Mouse (Mus musculus) embryonic facial prominence, embryonic 11.5 days (tissue): ENCODE data around the gene Tanc1. TPM values are rescaled to one million over a fixed set of nuclear protein-coding genes. Genes with fewer than 3 reads are reported as not detected.
"Not testable (repeated sequence)": the region's sequence is repeated elsewhere in the genome, so short reads cannot be mapped to it uniquely, and the experiment has no call there.

Source experiments
- ATAC-seq: fragments of 200-750 bp; cut with Nextera tagmentation; replicated peaks from 2 replicates; pipeline ENCODE4 v1.8.0; 2017; ENCODE audit warnings: low read depth; ENCODE audit not compliant: insufficient number of reproducible peaks, low FRiP score, low TSS enrichment
- DNase-seq: peaks from one replicate; pipeline ENCODE4 v3.0.0-alpha.2; 2015; ENCODE audit warnings: low spot score
- H3K27ac ChIP-seq: fragments of 300-500 bp; sonication (generic); replicated peaks from 2 replicates; pipeline ENCODE4 v1.5.1; 2014; ENCODE audit warnings: mild to moderate bottlenecking, low read depth, low read length, control low read depth
- H3K27me3 ChIP-seq: fragments of 300-500 bp; sonication (generic); 2 replicates; pipeline ENCODE4 v1.6.1; 2014; ENCODE audit warnings: mild to moderate bottlenecking, low read length, moderate library complexity, mixed read lengths; ENCODE audit not compliant: control insufficient read depth, insufficient read depth
- H3K36me3 ChIP-seq: fragments of 300-500 bp; sonication (generic); replicated peaks from 2 replicates; pipeline ENCODE4 v1.6.1; 2014; ENCODE audit warnings: low read depth, mild to moderate bottlenecking, low read length, moderate library complexity, mixed read lengths; ENCODE audit not compliant: control insufficient read depth, insufficient read depth
- H3K4me1 ChIP-seq: fragments of 300-500 bp; sonication (generic); 2 replicates; pipeline ENCODE4 v1.6.1; 2014; ENCODE audit warnings: low read length, mixed read lengths; ENCODE audit not compliant: control insufficient read depth, insufficient read depth
- H3K4me2 ChIP-seq: fragments of 300-500 bp; sonication (generic); 2 replicates; pipeline ENCODE4 v1.6.1; 2014; ENCODE audit warnings: low read depth, mild to moderate bottlenecking, control low read depth, low read length, moderate library complexity
- H3K4me3 ChIP-seq: fragments of 300-500 bp; sonication (generic); 2 replicates; pipeline ENCODE4 v1.5.1; 2014; ENCODE audit warnings: low read depth, low read length, control low read depth
- H3K9ac ChIP-seq: fragments of 300-500 bp; sonication (generic); replicated peaks from 2 replicates; pipeline ENCODE4 v1.6.1; 2014; ENCODE audit warnings: mild to moderate bottlenecking, control low read depth, low read length
- H3K9me3 ChIP-seq: fragments of 300-500 bp; sonication (generic); replicated peaks from 2 replicates; pipeline ENCODE4 v1.6.1; 2016; ENCODE audit warnings: mild to moderate bottlenecking, low read length, inconsistent platforms, mixed read lengths; ENCODE audit not compliant: control insufficient read depth
- WGBS: fragments of 180-500 bp; shearing (Covaris S2); extraction: QIAGEN DNeasy Blood & Tissue Kit; methylation state at CpG from one replicate; pipeline ENCODE4 v1.1.7; 2014; 5-methylcytosine and 5-hydroxymethylcytosine counted together
- polyA plus RNA-seq: library from polyadenylated mRNA; unstranded; fragments of >200 nt; fragmentation: Nextera tagmentation; extraction: Ambion mirVana; gene quantifications from 2 replicates; pipeline ENCODE4 v1.2.1, GENCODE M21; 2014

The Tanc1 gene
- polyA plus RNA-seq, 1 experiment from 2014 or later: 22.7 TPM

GRCm38 (mm10) chr2:59841189-59841939, 229.5 kb downstream of the Tanc1 start:
- H3K4me3 ChIP-seq: no peak overlapping the region
- ATAC-seq: no peak; the same call in 1 of the 2 replicates
- H3K4me2 ChIP-seq: no peak overlapping the region
- H3K9ac ChIP-seq: no peak overlapping the region
- no peaks in the 10 kb centered on the region for H3K27me3 ChIP-seq
- peak; percentile 31 for DNase-seq
- H3K9me3 ChIP-seq: no peaks in the 10 kb centered on the region
- H3K36me3 ChIP-seq: no peaks in the 10 kb centered on the region; the same call in none of the 2 replicates
- WGBS: 64% methylated on average over 12 of the region's 12 CpGs
- H3K27ac ChIP-seq: 0 out of 2 replicates have a peak overlapping the region, but pooled peaks have one; percentile 10
- no peaks in the 10 kb centered on the region for H3K4me1 ChIP-seq

DNA sequence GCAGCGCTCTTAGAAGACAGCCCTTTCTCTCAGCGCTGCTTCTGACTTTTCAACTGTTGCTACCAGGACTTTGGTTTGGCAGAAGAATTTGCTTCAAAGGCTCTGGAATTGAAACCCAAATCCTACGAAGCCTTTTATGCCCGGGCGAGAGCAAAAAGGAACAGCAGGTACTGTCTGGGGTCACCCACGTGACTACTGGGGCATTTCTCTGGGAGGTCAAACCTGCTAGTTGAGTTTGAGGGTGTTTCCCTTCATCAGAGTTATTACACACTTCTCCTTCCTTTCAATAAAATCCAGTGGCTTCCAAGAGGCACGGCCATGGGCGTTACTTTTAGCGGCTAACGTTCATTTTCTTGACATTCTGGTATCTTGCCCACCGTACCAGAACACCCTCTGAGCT, 230.1 kb downstream of the Tanc1 start:
- 76% methylated on average over 11 of the region's 11 CpGs for WGBS
- H3K27ac ChIP-seq: 0 out of 2 replicates have a peak overlapping the region, but pooled peaks have one; percentile 10

DNA sequence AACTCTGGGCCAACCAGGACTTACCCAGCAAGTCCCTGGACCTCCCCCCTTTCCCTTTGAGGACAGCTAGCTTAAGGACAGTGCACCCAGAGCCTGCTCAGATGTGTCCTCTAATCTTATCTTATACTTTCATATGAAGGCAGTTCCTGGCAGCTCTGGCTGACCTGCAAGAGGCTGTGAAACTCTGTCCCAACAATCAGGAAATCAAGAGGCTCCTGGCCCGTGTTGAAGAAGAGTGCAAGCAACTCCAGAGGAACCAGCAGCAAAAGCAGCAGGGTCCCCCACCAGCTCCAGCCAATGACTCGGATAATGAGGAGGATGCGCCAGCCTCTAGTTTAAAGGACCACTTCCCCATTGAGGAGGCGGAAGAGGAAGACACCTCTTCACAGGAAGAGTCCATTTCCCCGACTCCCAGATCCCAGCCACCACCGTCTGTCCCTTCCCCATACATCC, 230.7 kb downstream of the Tanc1 start:
- no peak overlapping the region for H3K4me3 ChIP-seq
- H3K9me3 ChIP-seq: no peaks in the 10 kb centered on the region
- H3K27ac ChIP-seq: no peak overlapping the region
- no peak overlapping the region for H3K9ac ChIP-seq
- H3K36me3 ChIP-seq: no peaks in the 10 kb centered on the region; the same call in none of the 2 replicates
- no peaks in the 10 kb centered on the region for H3K4me1 ChIP-seq
- H3K4me2 ChIP-seq: no peak overlapping the region
- ATAC-seq (no peak), DNase-seq (no peak)
- no peaks in the 10 kb centered on the region for H3K27me3 ChIP-seq
- WGBS: 78% methylated on average over 6 of the region's 6 CpGs

More for the DNA sequence above, 230.1 kb downstream of the Tanc1 start:
- Histone ChIP-seq H3K4me2 (no peak overlapping the region), H3K36me3 (no peaks in the 10 kb centered on the region; the same call in none of the 2 replicates), H3K4me3 (no peak overlapping the region), H3K27me3 (no peaks in the 10 kb centered on the region), H3K9me3 (no peaks in the 10 kb centered on the region), H3K4me1 (no peaks in the 10 kb centered on the region), H3K9ac (no peak overlapping the region)
- DNase-seq (no peak), ATAC-seq (no peak)

DNA sequence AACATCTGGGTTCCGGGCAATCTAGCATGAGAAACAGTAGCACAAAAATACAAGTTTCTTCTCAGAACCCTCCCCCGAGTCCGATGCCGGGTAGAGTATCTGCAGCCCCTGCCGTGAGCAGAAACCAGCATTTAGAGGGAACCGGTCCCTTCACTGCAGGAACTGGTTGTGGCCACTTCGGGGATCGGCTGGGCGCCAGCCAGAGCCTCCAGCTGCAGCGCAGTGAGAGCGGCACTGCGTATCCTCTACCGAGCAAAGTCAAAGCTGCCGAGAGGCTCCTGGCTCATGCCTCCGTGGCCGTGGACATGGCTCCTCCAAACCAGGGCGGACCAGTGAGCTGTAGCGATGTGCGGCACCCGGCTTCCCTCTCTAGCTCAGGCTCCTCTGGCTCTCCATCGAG, 231.3 kb downstream of the Tanc1 start:
- Histone ChIP-seq H3K9ac (no peak overlapping the region), H3K4me2 (no peak overlapping the region), H3K4me1 (no peaks in the 10 kb centered on the region), H3K4me3 (no peak overlapping the region), H3K27ac (no peak overlapping the region), H3K36me3 (no peaks in the 10 kb centered on the region; the same call in none of the 2 replicates), H3K9me3 (no peaks in the 10 kb centered on the region), H3K27me3 (no peaks in the 10 kb centered on the region)
- 82% methylated on average over 21 of the region's 21 CpGs for WGBS
- ATAC-seq: no peak
- DNase-seq: no peak

DNA sequence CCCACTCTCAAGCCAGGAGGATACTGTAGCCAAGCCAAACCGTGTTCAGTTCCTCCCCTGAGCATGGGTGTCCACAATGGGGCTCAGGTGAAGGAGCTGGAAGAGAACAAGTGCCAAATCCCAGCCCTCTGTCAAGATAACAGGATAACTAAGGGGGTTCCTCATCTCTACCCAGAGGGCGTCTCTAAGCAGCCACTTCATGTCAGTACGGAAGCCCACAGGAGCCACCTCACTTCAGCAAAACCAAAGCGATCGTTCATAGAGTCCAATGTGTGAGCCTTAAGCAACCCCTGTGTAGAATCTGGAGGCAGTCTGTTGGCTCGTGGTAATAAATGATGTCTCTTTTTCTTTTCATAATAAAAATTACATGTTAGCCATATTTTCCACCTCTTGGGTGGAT, 232.0 kb downstream of the Tanc1 start:
- no peaks in the 10 kb centered on the region for H3K9me3 ChIP-seq
- H3K9ac ChIP-seq: no peak overlapping the region
- H3K4me1 ChIP-seq: no peaks in the 10 kb centered on the region
- no peak overlapping the region for H3K4me3 ChIP-seq
- DNase-seq (no peak), ATAC-seq (no peak)
- no peak overlapping the region for H3K27ac ChIP-seq
- H3K27me3 ChIP-seq: no peaks in the 10 kb centered on the region
- no peaks in the 10 kb centered on the region; the same call in none of the 2 replicates for H3K36me3 ChIP-seq
- no peak overlapping the region for H3K4me2 ChIP-seq
- 98% methylated on average over 6 of the region's 6 CpGs for WGBS

- H3K27me3 ChIP-seq, ATAC-seq, H3K27ac ChIP-seq, H3K9ac ChIP-seq, H3K9me3 ChIP-seq, H3K36me3 ChIP-seq, DNase-seq, H3K4me3 ChIP-seq, H3K4me2 ChIP-seq, H3K4me1 ChIP-seq: not testable (repeated sequence)
- WGBS: 92% methylated on average over 3 of the region's 5 CpGs
Observed at GRCm38 (mm10) chr2:59851885-59852284, 240.0 kb downstream of the Tanc1 start.

DNA sequence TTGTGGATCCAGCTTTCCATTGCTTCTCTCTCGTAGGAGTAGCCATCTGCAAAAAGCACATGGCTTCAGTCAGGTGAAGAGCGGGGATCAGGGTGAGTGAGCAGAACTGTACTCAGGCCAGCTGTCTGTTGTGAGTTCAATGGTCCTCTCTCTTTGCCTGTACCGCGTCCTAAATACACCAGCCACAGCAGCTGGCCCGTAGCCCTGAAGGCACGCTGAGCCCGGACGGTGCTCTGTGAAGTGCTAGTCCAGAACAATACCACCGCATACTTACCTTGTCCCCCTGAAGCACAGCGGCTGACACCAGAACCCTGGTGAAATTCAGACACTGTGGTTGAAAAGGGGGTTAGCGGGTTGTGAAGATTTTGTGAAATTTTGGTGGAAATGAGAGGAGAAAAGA, 241.1 kb downstream of the Tanc1 start:
- Histone ChIP-seq H3K4me2 (no peak overlapping the region), H3K4me3 (no peak overlapping the region), H3K36me3 (no peaks in the 10 kb centered on the region), H3K4me1 (no peaks in the 10 kb centered on the region), H3K9me3 (no peaks in the 10 kb centered on the region), H3K27ac (no peak overlapping the region), H3K27me3 (no peaks in the 10 kb centered on the region), H3K9ac (no peak overlapping the region)
- no peak for ATAC-seq
- WGBS: 81% methylated on average over 11 of the region's 11 CpGs
- no peak for DNase-seq

- H3K9me3 ChIP-seq: no peaks in the 10 kb centered on the region
- WGBS: 94% methylated on average over 10 of the region's 10 CpGs
- DNase-seq: no peak
- no peaks in the 10 kb centered on the region for H3K4me1 ChIP-seq
- H3K4me2 ChIP-seq: no peak overlapping the region
- no peak overlapping the region for H3K27ac ChIP-seq
- no peaks in the 10 kb centered on the region for H3K36me3 ChIP-seq
- ATAC-seq: no peak
- H3K4me3 ChIP-seq: no peak overlapping the region
- no peak overlapping the region for H3K9ac ChIP-seq
- no peaks in the 10 kb centered on the region for H3K27me3 ChIP-seq
Observed at GRCm38 (mm10) chr2:59853543-59853942, 241.7 kb downstream of the Tanc1 start.
